In genomic region chr11:79196196-79196869, GRCm38 (mm10) we compare ENCODE assay signal across 15 mouse cellular contexts. TPM values are rescaled to one million over a fixed set of nuclear protein-coding genes. Genes with fewer than 3 reads are reported as not detected.
A peak's percentile ranks its signal among the peaks of the same experiment; 100 is the strongest.
DNase-seq lines count a peak whose midpoint lies in the region; ATAC-seq and TF ChIP-seq lines count a peak whose summit lies in the region.
"Had no signal": no experiment of that assay in that cellular context is flagged by ENCODE, and none has a peak within 500 bp of the region (broad histone marks: within the 10 kb centered on the region; RNA-seq: fewer than 3 reads in every experiment).

No protein-coding gene starts in this region.

- ATAC-seq in heart, embryonic 16.5 days (replicated peaks; ENCODE audit: extremely low read depth, insufficient read depth, low FRiP score): no peak
- ATAC-seq in limb, embryonic 14.5 days (ENCODE audit: low FRiP score, low read depth): peak; percentile 28; the same call in 1 of the 2 replicates
- ATAC-seq: midbrain, embryonic 16.5 days had no signal

- no peak overlapping the region for H3K4me2 ChIP-seq in heart, embryonic 16.5 days (ENCODE audit: low read depth, low read length)
- no peak overlapping the region for H3K4me2 ChIP-seq in limb, embryonic 14.5 days (replicated peaks; ENCODE audit: low read depth, low read length, severe bottlenecking)
- H3K4me2 ChIP-seq: hindbrain, embryonic 12.5 days; neural tube, embryonic 15.5 days had no signal

- no peak for TF ChIP-seq POLR2A in limb, embryonic 14.5 days (IDR thresholded peaks at IDR 0.05; ENCODE audit: borderline replicate concordance, extremely low read depth, insufficient read depth, insufficient read length)

- H3K36me3 ChIP-seq in heart, embryonic 16.5 days (ENCODE audit: control insufficient read depth, insufficient read depth): no peaks in the 10 kb centered on the region
- H3K36me3 ChIP-seq in limb, embryonic 14.5 days (ENCODE audit: control insufficient read depth, insufficient read depth, low read length): no peaks in the 10 kb centered on the region
- H3K36me3 ChIP-seq in hindbrain, embryonic 10.5 days: no peaks in the 10 kb centered on the region
- H3K36me3 ChIP-seq: hindbrain, embryonic 12.5 days; neural tube, embryonic 15.5 days had no signal

- WGBS in heart, embryonic 16.5 days: 26% methylated on average over 3 of the region's 3 CpGs
- 42% methylated on average over 3 of the region's 3 CpGs for WGBS in limb, embryonic 14.5 days
- 69% methylated on average over 3 of the region's 3 CpGs for WGBS in hindbrain, embryonic 10.5 days

- H3K4me1 ChIP-seq in heart, embryonic 16.5 days (ENCODE audit: control insufficient read depth, insufficient read depth, low read length): peaks cover 31% of the 10 kb centered on the region
- H3K4me1 ChIP-seq in limb, embryonic 14.5 days (ENCODE audit: control insufficient read depth, insufficient read depth, low read length): peaks cover 6% of the 10 kb centered on the region
- H3K4me1 ChIP-seq in hindbrain, embryonic 10.5 days (replicated peaks): peaks cover 29% of the 10 kb centered on the region

- no peak for DNase-seq in heart, adult 9 months (ENCODE audit: low spot score in 2 of 2)
- DNase-seq in 416B (ENCODE audit: low read depth) (peak; percentile 71), NIH3T3 (ENCODE audit: low read depth) (peak; percentile 83)
- DNase-seq in limb, embryonic 14.5 days (ENCODE audit: low spot score): no peak
- no peak for DNase-seq in hindbrain, embryonic 10.5 days (ENCODE audit: low spot score)
- DNase-seq in kidney, postnatal 25 days: no peak
- DNase-seq: cerebellum, postnatal 14 days; kidney, adult 18-20 months; lung, adult 18-20 months; thymus, postnatal 14 days had no signal

- H3K4me3 ChIP-seq in heart, embryonic 16.5 days (ENCODE audit: low read length): no peak overlapping the region
- H3K4me3 ChIP-seq in limb, embryonic 14.5 days (replicated peaks; ENCODE audit: low read length): no peak overlapping the region
- no peak overlapping the region for H3K4me3 ChIP-seq in hindbrain, embryonic 10.5 days
- H3K4me3 ChIP-seq: hindbrain, embryonic 12.5 days; layer of hippocampus, adult 2 months; neural tube, embryonic 15.5 days had no signal

- H3K27me3 ChIP-seq in heart, embryonic 16.5 days (ENCODE audit: control insufficient read depth, insufficient read depth, low read length): no peaks in the 10 kb centered on the region
- H3K27me3 ChIP-seq in limb, embryonic 14.5 days (ENCODE audit: control insufficient read depth, insufficient read depth, low read length): no peaks in the 10 kb centered on the region
- H3K27me3 ChIP-seq in hindbrain, embryonic 10.5 days (ENCODE audit: insufficient read depth, poor library complexity, severe bottlenecking): no peaks in the 10 kb centered on the region
- H3K27me3 ChIP-seq: hindbrain, embryonic 12.5 days; neural tube, embryonic 15.5 days had no signal

- peaks cover 3% of the 10 kb centered on the region; the same call in 1 of the 2 replicates for H3K9me3 ChIP-seq in heart, embryonic 16.5 days (replicated peaks; ENCODE audit: control insufficient read depth, low read length)
- no peaks in the 10 kb centered on the region for H3K9me3 ChIP-seq in limb, embryonic 14.5 days (ENCODE audit: control insufficient read depth, low read length)
- H3K9me3 ChIP-seq in hindbrain, embryonic 10.5 days: no peaks in the 10 kb centered on the region
- H3K9me3 ChIP-seq: hindbrain, embryonic 12.5 days; neural tube, embryonic 15.5 days had no signal

- peak overlapping the region; percentile 12; the same call in 1 of the 2 replicates for H3K9ac ChIP-seq in heart, embryonic 16.5 days (ENCODE audit: low read length)
- no peak overlapping the region for H3K9ac ChIP-seq in limb, embryonic 14.5 days (ENCODE audit: low read depth, low read length, severe bottlenecking)
- H3K9ac ChIP-seq: hindbrain, embryonic 12.5 days; neural tube, embryonic 15.5 days had no signal

- peak overlapping the region; percentile 52 for H3K27ac ChIP-seq in heart, embryonic 16.5 days (ENCODE audit: low read length)
- no peak overlapping the region for H3K27ac ChIP-seq in limb, embryonic 14.5 days (replicated peaks; ENCODE audit: low read depth, low read length)
- no peak overlapping the region; the same call in 1 of the 2 replicates for H3K27ac ChIP-seq in hindbrain, embryonic 10.5 days
- H3K27ac ChIP-seq: hindbrain, embryonic 12.5 days; layer of hippocampus, adult 2 months; neural tube, embryonic 15.5 days had no signal

RNA-seq across cellular contexts. Expression of gene Ksr1, which starts 50.1 kb away (rescaled TPM):
- polyA plus RNA-seq in heart, embryonic 16.5 days (2015; fragmentation: Nextera tagmentation; extraction: Ambion mirVana): 3.3 TPM in 2 replicates
- 24.1 and 29.3 TPM in 2 replicates for polyA plus RNA-seq in limb, embryonic 14.5 days (2012; rRNA removed)
- 8.2 TPM in 2 replicates for polyA plus RNA-seq in limb, embryonic 14.5 days (2014; fragmentation: Nextera tagmentation; extraction: Ambion mirVana)
- 2.7 and 5.2 TPM in 2 replicates for polyA plus RNA-seq in hindbrain, embryonic 10.5 days (2016; fragmentation: Nextera tagmentation; extraction: Ambion mirVana)

RNA-seq across cellular contexts. Expression of gene Wsb1, which starts 58.1 kb away (rescaled TPM):
- 121 and 123 TPM in 2 replicates for polyA plus RNA-seq in heart, embryonic 16.5 days (2015; fragmentation: Nextera tagmentation; extraction: Ambion mirVana)
- polyA plus RNA-seq in limb, embryonic 14.5 days (2012; rRNA removed): 640 and 929 TPM in 2 replicates
- 384 and 448 TPM in 2 replicates for polyA plus RNA-seq in limb, embryonic 14.5 days (2014; fragmentation: Nextera tagmentation; extraction: Ambion mirVana)
- polyA plus RNA-seq in hindbrain, embryonic 10.5 days (2016; fragmentation: Nextera tagmentation; extraction: Ambion mirVana): 262 and 276 TPM in 2 replicates

Comparison
In these comparisons a context has a peak if more than half of its experiments do, and no peak if none do; other contexts are left out.
1. DNase-seq: peak in 416B (single experiment) and NIH3T3 (single experiment); none in heart, adult 9 months (0 of 2), limb, embryonic 14.5 days (single experiment), hindbrain, embryonic 10.5 days (single experiment) and kidney, postnatal 25 days (0 of 2).